Mouse (Mus musculus) liver, embryonic 11.5 days (tissue): Measurements from ENCODE around the gene Cntnap5a. TPM values are rescaled to one million over a fixed set of nuclear protein-coding genes. Genes with fewer than 3 reads are reported as not detected.
A peak's percentile ranks its signal among the peaks of the same experiment; 100 is the strongest.

Source experiments
- ATAC-seq: fragments of 200-750 bp; cut with Nextera tagmentation; replicated peaks from 2 replicates; pipeline ENCODE4 v1.8.0; 2017; ENCODE audit warnings: moderate number of reproducible peaks, mild to moderate bottlenecking, moderate TSS enrichment, moderate library complexity; ENCODE audit not compliant: low FRiP score
- DNase-seq: peaks from one replicate; pipeline ENCODE4 v3.0.0-alpha.2; 2017; ENCODE audit warnings: low spot score
- H3K27ac ChIP-seq: fragments of 300-500 bp; sonication (generic); 2 replicates; pipeline ENCODE4 v1.5.1; 2014; ENCODE audit warnings: mild to moderate bottlenecking, low read depth, low read length, control low read depth
- H3K27me3 ChIP-seq: fragments of 300-500 bp; sonication (generic); replicated peaks from 2 replicates; pipeline ENCODE4 v1.6.1; 2014; ENCODE audit warnings: low read length, mixed read lengths; ENCODE audit not compliant: control insufficient read depth, insufficient read depth
- H3K36me3 ChIP-seq: fragments of 300-500 bp; sonication (generic); 2 replicates; pipeline ENCODE4 v1.6.1; 2014; ENCODE audit warnings: mild to moderate bottlenecking, low read length, moderate library complexity, mixed read lengths; ENCODE audit not compliant: control insufficient read depth, insufficient read depth
- H3K4me1 ChIP-seq: fragments of 300-500 bp; sonication (generic); replicated peaks from 2 replicates; pipeline ENCODE4 v1.6.1; 2014; ENCODE audit warnings: low read length, mixed read lengths; ENCODE audit not compliant: control insufficient read depth, insufficient read depth
- H3K4me2 ChIP-seq: fragments of 300-500 bp; sonication (generic); 2 replicates; pipeline ENCODE4 v1.6.1; 2014; ENCODE audit warnings: mild to moderate bottlenecking, control low read depth, moderate library complexity
- H3K4me3 ChIP-seq: fragments of 300-500 bp; sonication (generic); 2 replicates; pipeline ENCODE4 v1.5.1; 2014; ENCODE audit warnings: low read depth, low read length, control low read depth
- H3K9ac ChIP-seq: fragments of 300-500 bp; sonication (generic); 2 replicates; pipeline ENCODE4 v1.6.1; 2014; ENCODE audit warnings: low read depth, low read length, control low read depth
- H3K9me3 ChIP-seq: fragments of 300-500 bp; sonication (generic); 2 replicates; pipeline ENCODE4 v1.6.1; 2016; ENCODE audit warnings: low read length, inconsistent platforms, mixed read lengths; ENCODE audit not compliant: control insufficient read depth
- WGBS: fragments of 180-500 bp; shearing (Covaris S2); extraction: QIAGEN DNeasy Blood & Tissue Kit; methylation state at CpG from one replicate; pipeline ENCODE4 v1.1.7; 2014; 5-methylcytosine and 5-hydroxymethylcytosine counted together
- polyA plus RNA-seq: library from polyadenylated mRNA; unstranded; fragments of >200 nt; fragmentation: Nextera tagmentation; extraction: Ambion mirVana; gene quantifications from 2 replicates; pipeline ENCODE4 v1.2.1, GENCODE M21; 2014

The Cntnap5a gene
- not detected in 2 replicates for polyA plus RNA-seq

- ATAC-seq = no peak; the same call in 1 of the 2 replicates
- Histone ChIP-seq H3K36me3 (no peaks in the 10 kb centered on the region), H3K9me3 (no peaks in the 10 kb centered on the region), H3K4me2 (no peak within 1 kb of the TSS), H3K9ac (no peak within 1 kb of the TSS), H3K4me1 (no peaks in the 10 kb centered on the region), H3K27me3 (no peaks in the 10 kb centered on the region), H3K4me3 (no peak within 1 kb of the TSS), H3K27ac (no peak within 1 kb of the TSS)
- WGBS = 18% methylated on average over 26 of the region's 26 CpGs
- peak; percentile 39 for DNase-seq
These were observed at the start of gene Cntnap5a for GRCm38 (mm10) chr1:115684518-115685368. Cntnap5a (plus strand) TSS chr1:115684756.

DNA sequence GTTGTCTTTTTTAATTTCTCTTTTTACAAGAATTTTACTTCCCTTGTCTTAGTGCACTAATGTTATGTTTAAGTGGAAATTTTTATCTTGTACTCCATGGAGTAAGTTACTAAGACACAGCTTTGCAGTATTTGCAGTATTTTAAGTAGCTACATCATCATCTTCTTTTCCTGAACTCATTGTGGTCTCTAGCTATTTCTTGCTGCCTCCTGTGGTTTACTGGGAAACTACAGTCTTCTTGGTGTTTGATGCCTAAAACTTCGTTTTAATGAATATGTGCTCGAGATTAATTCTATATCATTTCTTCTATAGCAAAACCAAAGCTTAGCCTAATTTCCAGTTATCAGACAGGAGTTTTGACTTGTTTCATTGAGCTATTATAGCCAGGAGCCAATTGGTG, 37.6 kb upstream of the Cntnap5a start:
- Histone ChIP-seq H3K27me3 (no peaks in the 10 kb centered on the region), H3K9ac (no peak overlapping the region), H3K4me3 (no peak overlapping the region), H3K36me3 (no peaks in the 10 kb centered on the region), H3K27ac (no peak overlapping the region), H3K4me2 (no peak overlapping the region), H3K4me1 (no peaks in the 10 kb centered on the region), H3K9me3 (no peaks in the 10 kb centered on the region)
- ATAC-seq (no peak), DNase-seq (no peak)
- WGBS = 72% methylated on average over 2 of the region's 2 CpGs

DNA sequence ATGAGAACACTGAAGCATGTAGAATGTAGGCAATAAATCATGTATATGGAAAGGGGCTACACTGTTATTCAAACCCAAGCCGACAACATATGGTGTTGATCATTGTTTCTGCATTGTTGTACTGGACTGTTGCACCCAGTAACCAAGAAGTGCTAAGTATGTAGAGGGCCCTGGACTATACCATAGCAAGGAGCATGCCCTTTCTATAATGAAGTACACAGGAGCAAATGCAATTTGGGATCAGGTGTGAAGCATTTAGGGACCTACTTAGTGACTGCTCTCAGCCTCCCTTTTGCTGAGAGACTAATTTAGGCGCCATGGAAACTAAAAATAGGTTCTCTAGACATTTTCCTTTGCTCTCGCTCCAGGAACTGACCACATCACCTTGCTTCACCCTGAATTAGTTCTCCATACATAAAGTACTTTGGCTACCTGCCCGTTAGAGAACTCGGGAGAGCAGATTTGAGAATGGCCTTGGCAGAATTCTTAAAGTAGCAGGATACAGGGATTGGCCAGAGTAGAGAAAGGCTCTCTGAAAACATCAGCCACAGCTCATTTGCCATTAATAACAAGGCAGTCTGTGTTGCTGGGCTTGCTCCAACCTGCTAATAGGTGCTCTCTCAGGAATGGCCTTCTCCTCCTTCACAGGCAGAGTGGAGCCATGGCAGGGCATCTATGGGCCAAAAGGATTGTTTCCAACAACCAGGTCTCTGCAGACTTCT, 26.1 kb upstream of the Cntnap5a start:
- H3K4me1 ChIP-seq = no peaks in the 10 kb centered on the region
- no peak overlapping the region for H3K27ac ChIP-seq
- ATAC-seq = no peak
- no peak for DNase-seq
- no peaks in the 10 kb centered on the region for H3K27me3 ChIP-seq
- H3K9ac ChIP-seq = no peak overlapping the region
- 83% methylated on average over 5 of the region's 5 CpGs for WGBS
- H3K4me3 ChIP-seq = no peak overlapping the region
- no peaks in the 10 kb centered on the region for H3K9me3 ChIP-seq
- H3K36me3 ChIP-seq = no peaks in the 10 kb centered on the region
- no peak overlapping the region for H3K4me2 ChIP-seq

DNA sequence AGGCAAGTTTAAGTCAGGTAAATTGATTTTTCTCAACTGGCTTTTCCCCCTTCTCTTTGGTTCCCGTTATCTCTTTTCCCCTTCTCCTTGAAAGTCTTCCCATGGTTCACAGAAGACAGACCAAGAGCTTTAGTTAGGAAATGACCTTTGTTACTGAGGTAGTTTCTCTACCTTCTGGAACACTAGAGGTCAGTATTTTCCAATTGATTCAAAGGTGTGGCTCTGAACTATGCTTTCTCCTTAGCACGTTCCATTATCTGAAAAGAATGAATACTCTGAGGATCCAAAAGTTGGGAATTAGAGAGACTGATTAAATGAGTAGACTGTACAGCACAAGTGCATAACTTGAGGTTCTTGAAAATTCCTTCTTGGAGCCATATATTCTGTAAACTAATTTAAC, 1.9 kb downstream of the Cntnap5a start:
- H3K27ac ChIP-seq = no peak overlapping the region
- H3K4me3 ChIP-seq = no peak overlapping the region
- no peak for ATAC-seq
- 31% methylated on average over 2 of the region's 2 CpGs for WGBS
- no peak overlapping the region for H3K9ac ChIP-seq
- H3K27me3 ChIP-seq = no peaks in the 10 kb centered on the region
- DNase-seq = no peak
- H3K9me3 ChIP-seq = no peaks in the 10 kb centered on the region
- H3K36me3 ChIP-seq = no peaks in the 10 kb centered on the region
- no peak overlapping the region for H3K4me2 ChIP-seq
- H3K4me1 ChIP-seq = no peaks in the 10 kb centered on the region

GRCm38 (mm10) chr1:115699798-115700197, 15.2 kb downstream of the Cntnap5a start:
- Histone ChIP-seq H3K9ac (no peak overlapping the region), H3K4me3 (no peak overlapping the region), H3K27ac (no peak overlapping the region), H3K4me1 (no peaks in the 10 kb centered on the region), H3K9me3 (no peaks in the 10 kb centered on the region), H3K36me3 (no peaks in the 10 kb centered on the region), H3K27me3 (no peaks in the 10 kb centered on the region), H3K4me2 (no peak overlapping the region)
- ATAC-seq = no peak
- DNase-seq = no peak
- WGBS = 38% methylated on average over 2 of the region's 2 CpGs

DNA sequence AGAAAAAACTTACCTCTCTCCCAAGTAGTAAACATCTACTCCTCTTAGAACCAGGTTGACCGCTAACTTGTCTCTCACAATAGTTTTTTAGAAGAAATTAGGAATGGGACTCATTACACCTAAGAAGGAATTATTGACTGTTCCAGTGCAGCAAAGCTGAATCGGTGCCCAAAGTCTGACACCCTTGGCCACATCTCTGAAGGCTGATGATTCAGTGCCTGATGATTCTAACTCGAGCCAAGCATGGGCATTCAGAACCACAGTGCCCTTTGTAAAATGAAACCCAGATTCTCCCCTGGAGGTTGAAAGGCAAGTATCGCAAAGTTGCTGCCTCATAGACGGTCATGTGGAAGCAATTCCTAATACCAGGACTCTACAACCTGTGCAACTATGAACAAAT, 58.0 kb downstream of the Cntnap5a start:
- 82% methylated on average over 5 of the region's 5 CpGs for WGBS
- H3K4me1 ChIP-seq = no peaks in the 10 kb centered on the region
- no peak overlapping the region for H3K27ac ChIP-seq
- H3K9me3 ChIP-seq = no peaks in the 10 kb centered on the region
- H3K27me3 ChIP-seq = no peaks in the 10 kb centered on the region
- H3K9ac ChIP-seq = no peak overlapping the region
- ATAC-seq (no peak), DNase-seq (no peak)
- H3K36me3 ChIP-seq = no peaks in the 10 kb centered on the region
- H3K4me2 ChIP-seq = no peak overlapping the region
- no peak overlapping the region for H3K4me3 ChIP-seq

GRCm38 (mm10) chr1:115745569-115745968, 61.0 kb downstream of the Cntnap5a start:
- Histone ChIP-seq H3K4me3 (no peak overlapping the region), H3K27me3 (no peaks in the 10 kb centered on the region), H3K27ac (no peak overlapping the region), H3K36me3 (no peaks in the 10 kb centered on the region), H3K4me2 (no peak overlapping the region), H3K4me1 (no peaks in the 10 kb centered on the region), H3K9ac (no peak overlapping the region), H3K9me3 (no peaks in the 10 kb centered on the region)
- ATAC-seq = no peak
- DNase-seq = no peak

DNA sequence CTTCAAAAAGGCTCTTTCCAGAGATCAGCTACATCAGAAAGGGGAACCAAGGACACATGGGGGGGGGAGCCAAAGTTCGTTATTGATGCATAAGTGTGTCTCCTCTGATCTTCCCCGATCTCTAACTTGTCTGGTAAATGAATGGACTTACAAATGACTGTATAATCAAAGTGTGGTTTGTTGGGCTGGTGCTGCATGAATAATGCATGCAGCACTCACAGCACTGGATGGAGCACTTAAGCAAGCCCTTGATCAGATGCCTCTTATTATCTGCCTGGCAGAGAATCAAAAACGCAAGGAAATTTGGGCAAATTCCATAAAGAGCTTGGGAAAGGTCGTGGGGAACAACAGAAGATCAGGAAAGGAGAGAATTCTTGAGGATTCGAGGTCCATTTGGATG, 100.2 kb downstream of the Cntnap5a start:
- H3K9ac ChIP-seq = no peak overlapping the region
- H3K4me2 ChIP-seq = no peak overlapping the region
- WGBS = 68% methylated on average over 5 of the region's 5 CpGs
- no peak for DNase-seq
- no peak overlapping the region for H3K27ac ChIP-seq
- no peak overlapping the region for H3K4me3 ChIP-seq
- H3K36me3 ChIP-seq = no peaks in the 10 kb centered on the region
- H3K27me3 ChIP-seq = no peaks in the 10 kb centered on the region
- no peaks in the 10 kb centered on the region for H3K4me1 ChIP-seq
- H3K9me3 ChIP-seq = no peaks in the 10 kb centered on the region
- ATAC-seq = no peak

GRCm38 (mm10) chr1:115842591-115842990, 158.0 kb downstream of the Cntnap5a start:
- Histone ChIP-seq H3K4me3 (no peak overlapping the region), H3K9ac (no peak overlapping the region), H3K36me3 (no peaks in the 10 kb centered on the region), H3K27ac (no peak overlapping the region), H3K27me3 (no peaks in the 10 kb centered on the region), H3K4me1 (no peaks in the 10 kb centered on the region), H3K9me3 (no peaks in the 10 kb centered on the region), H3K4me2 (no peak overlapping the region)
- DNase-seq (no peak), ATAC-seq (no peak)
- 87% methylated on average over 4 of the region's 4 CpGs for WGBS
